Mouse (Mus musculus) liver, embryonic 13.5 days (tissue): ENCODE results near the gene Cyp2d22. TPM values are rescaled to one million over a fixed set of nuclear protein-coding genes. Genes with fewer than 3 reads are reported as not detected.
"Not testable (repeated sequence)": the region's sequence is repeated elsewhere in the genome, so short reads cannot be mapped to it uniquely, and the experiment has no call there.

Experiments used
- ATAC-seq: fragments of 200-750 bp; cut with Nextera tagmentation; 2 replicates; pipeline ENCODE4 v1.8.0; 2017; ENCODE audit warnings: low read depth, mild to moderate bottlenecking, moderate number of reproducible peaks, moderate library complexity
- DNase-seq: peaks from one replicate; pipeline ENCODE4 v3.0.0; 2022
- H3K27ac ChIP-seq: fragments of 300-500 bp; sonication (generic); 2 replicates; pipeline ENCODE4 v1.5.1; 2015; ENCODE audit warnings: moderate library complexity, mild to moderate bottlenecking, inconsistent platforms
- H3K27me3 ChIP-seq: fragments of 300-500 bp; sonication (generic); 2 replicates; pipeline ENCODE4 v1.6.1; 2015; ENCODE audit warnings: mild to moderate bottlenecking, inconsistent platforms
- H3K36me3 ChIP-seq: fragments of 300-500 bp; sonication (generic); 2 replicates; pipeline ENCODE4 v1.6.1; 2015; ENCODE audit warnings: mild to moderate bottlenecking, inconsistent platforms
- H3K4me1 ChIP-seq: fragments of 300-500 bp; sonication (generic); replicated peaks from 2 replicates; pipeline ENCODE4 v1.6.1; 2015; ENCODE audit warnings: inconsistent platforms
- H3K4me2 ChIP-seq: fragments of 300-500 bp; sonication (generic); 2 replicates; pipeline ENCODE4 v1.6.1; 2015; ENCODE audit warnings: inconsistent platforms, mild to moderate bottlenecking, moderate library complexity
- H3K4me3 ChIP-seq: fragments of 300-500 bp; sonication (generic); replicated peaks from 2 replicates; pipeline ENCODE4 v1.5.1; 2015; ENCODE audit warnings: mild to moderate bottlenecking, inconsistent platforms
- H3K9ac ChIP-seq: fragments of 300-500 bp; sonication (generic); 2 replicates; pipeline ENCODE4 v1.6.1; 2015; ENCODE audit warnings: mild to moderate bottlenecking, inconsistent platforms
- H3K9me3 ChIP-seq: fragments of 300-500 bp; sonication (generic); replicated peaks from 2 replicates; pipeline ENCODE4 v1.6.1; 2016; ENCODE audit warnings: inconsistent platforms
- WGBS: fragments of 180-500 bp; shearing (Covaris S2); methylation state at CpG from one replicate; pipeline ENCODE4 v1.1.7; 2015; ENCODE audit not compliant: insufficient replicate concordance; 5-methylcytosine and 5-hydroxymethylcytosine counted together
- polyA plus RNA-seq: library from polyadenylated mRNA; unstranded; fragments of >200 nt; fragmentation: Nextera tagmentation; extraction: Ambion mirVana; gene quantifications from 2 replicates; pipeline ENCODE4 v1.2.1, GENCODE M21; 2015

The Cyp2d22 gene
- polyA plus RNA-seq, 1 experiment from 2014 or later = 9.3 TPM

- peaks cover 17% of the 10 kb centered on the region for H3K4me1 ChIP-seq
- H3K9me3 ChIP-seq = no peaks in the 10 kb centered on the region
- ATAC-seq = no peak
- no peaks in the 10 kb centered on the region for H3K36me3 ChIP-seq
- no peak overlapping the region for H3K27ac ChIP-seq
- no peak overlapping the region for H3K4me3 ChIP-seq
- 73% methylated on average over 9 of the region's 9 CpGs for WGBS
- no peak overlapping the region for H3K9ac ChIP-seq
- 0 out of 2 replicates have a peak, but pooled peaks cover 7% of the 10 kb centered on the region for H3K27me3 ChIP-seq
- DNase-seq = no peak
- no peak overlapping the region for H3K4me2 ChIP-seq
These were observed 4.2 kb downstream of the Cyp2d22 start for GRCm38 (mm10) chr15:82375855-82376254.

GRCm38 (mm10) chr15:82374437-82374836 is 5.6 kb downstream of the Cyp2d22 start:
- no peaks in the 10 kb centered on the region for H3K9me3 ChIP-seq
- no peak for DNase-seq

GRCm38 (mm10) chr15:82372991-82373390 is 7.1 kb downstream of the Cyp2d22 start:
- Histone ChIP-seq H3K36me3 (no peaks in the 10 kb centered on the region), H3K4me1 (peaks cover 7% of the 10 kb centered on the region), H3K4me3 (no peak overlapping the region), H3K9me3 (no peaks in the 10 kb centered on the region), H3K27ac (no peak overlapping the region), H3K4me2 (no peak overlapping the region), H3K27me3 (no peaks in the 10 kb centered on the region), H3K9ac (no peak overlapping the region)
- ATAC-seq (no peak), DNase-seq (no peak)
- WGBS = 70% methylated on average over 5 of the region's 5 CpGs

More at GRCm38 (mm10) chr15:82374437-82374836, 5.6 kb downstream of the Cyp2d22 start:
- no peaks in the 10 kb centered on the region for H3K36me3 ChIP-seq
- H3K4me2 ChIP-seq = no peak overlapping the region
- no peak for ATAC-seq
- no peak overlapping the region for H3K9ac ChIP-seq
- 79% methylated on average over 5 of the region's 5 CpGs for WGBS
- H3K27me3 ChIP-seq = 0 out of 2 replicates have a peak, but pooled peaks cover 1% of the 10 kb centered on the region
- H3K4me1 ChIP-seq = peaks cover 9% of the 10 kb centered on the region
- H3K4me3 ChIP-seq = no peak overlapping the region
- H3K27ac ChIP-seq = no peak overlapping the region

- no peak for DNase-seq
- H3K9ac ChIP-seq = no peak overlapping the region
- H3K27ac ChIP-seq = no peak overlapping the region
- no peak overlapping the region for H3K4me2 ChIP-seq
- no peaks in the 10 kb centered on the region for H3K9me3 ChIP-seq
- no peaks in the 10 kb centered on the region for H3K27me3 ChIP-seq
- 0 out of 2 replicates have a peak, but pooled peaks cover 3% of the 10 kb centered on the region for H3K4me1 ChIP-seq
- H3K36me3 ChIP-seq = no peaks in the 10 kb centered on the region
- no peak overlapping the region for H3K4me3 ChIP-seq
- no peak for ATAC-seq
- WGBS = 66% methylated on average over 6 of the region's 6 CpGs
These were observed 7.6 kb downstream of the Cyp2d22 start for GRCm38 (mm10) chr15:82372446-82372845.

- 59% methylated on average over 1 of the region's 1 CpGs for WGBS
- Histone ChIP-seq H3K27me3 (no peaks in the 10 kb centered on the region), H3K27ac (no peak overlapping the region), H3K36me3 (no peaks in the 10 kb centered on the region), H3K4me3 (no peak overlapping the region), H3K4me2 (no peak overlapping the region), H3K4me1 (no peaks in the 10 kb centered on the region), H3K9ac (no peak overlapping the region), H3K9me3 (no peaks in the 10 kb centered on the region)
- ATAC-seq (no peak), DNase-seq (no peak)
These were observed 11.2 kb downstream of the Cyp2d22 start for GRCm38 (mm10) chr15:82368851-82369250.

- ATAC-seq (no peak), DNase-seq (no peak)
- Histone ChIP-seq H3K27me3 (no peaks in the 10 kb centered on the region), H3K4me3 (no peak overlapping the region), H3K4me2 (no peak overlapping the region), H3K9ac (no peak overlapping the region), H3K4me1 (no peaks in the 10 kb centered on the region), H3K36me3 (no peaks in the 10 kb centered on the region), H3K27ac (no peak overlapping the region), H3K9me3 (no peaks in the 10 kb centered on the region)
- 69% methylated on average over 4 of the region's 4 CpGs for WGBS
These were observed 11.9 kb downstream of the Cyp2d22 start for GRCm38 (mm10) chr15:82368146-82368545.

- WGBS = 3% methylated on average over 7 of the region's 9 CpGs
- Histone ChIP-seq H3K4me2 (peak overlapping the region; percentile 54), H3K4me3 (peak overlapping the region; percentile 27; the same call in 1 of the 2 replicates)
These were observed 15.5 kb downstream of the Cyp2d22 start for GRCm38 (mm10) chr15:82364561-82364960.

GRCm38 (mm10) chr15:82363801-82364200 is 16.3 kb downstream of the Cyp2d22 start:
- 14% methylated on average over 11 of the region's 12 CpGs for WGBS
- not testable (repeated sequence) for DNase-seq, H3K4me3 ChIP-seq, H3K9ac ChIP-seq, H3K27me3 ChIP-seq, H3K4me2 ChIP-seq, H3K27ac ChIP-seq, H3K36me3 ChIP-seq, ATAC-seq, H3K9me3 ChIP-seq
- peaks cover 14% of the 10 kb centered on the region for H3K4me1 ChIP-seq

More at GRCm38 (mm10) chr15:82364561-82364960, 15.5 kb downstream of the Cyp2d22 start:
- H3K9ac ChIP-seq, ATAC-seq, DNase-seq, H3K27me3 ChIP-seq, H3K4me1 ChIP-seq, H3K27ac ChIP-seq, H3K9me3 ChIP-seq, H3K36me3 ChIP-seq: not testable (repeated sequence)

- 76% methylated on average over 4 of the region's 4 CpGs for WGBS
- no peaks in the 10 kb centered on the region for H3K9me3 ChIP-seq
- ATAC-seq (no peak), DNase-seq (no peak)
- peaks cover 20% of the 10 kb centered on the region for H3K4me1 ChIP-seq
- H3K27ac ChIP-seq = no peak overlapping the region
- H3K27me3 ChIP-seq = no peaks in the 10 kb centered on the region
- no peaks in the 10 kb centered on the region for H3K36me3 ChIP-seq
- no peak overlapping the region for H3K9ac ChIP-seq
- H3K4me3 ChIP-seq = no peak overlapping the region
- H3K4me2 ChIP-seq = no peak overlapping the region
These were observed 17.8 kb downstream of the Cyp2d22 start for GRCm38 (mm10) chr15:82362234-82362633.

- H3K9ac ChIP-seq = no peak overlapping the region
These were observed 18.5 kb downstream of the Cyp2d22 start for GRCm38 (mm10) chr15:82361459-82362018.

GRCm38 (mm10) chr15:82358431-82359260 is 21.4 kb downstream of the Cyp2d22 start:
- ATAC-seq = no peak
- H3K4me2 ChIP-seq = no peak overlapping the region
- no peaks in the 10 kb centered on the region for H3K36me3 ChIP-seq
- no peak for DNase-seq
- H3K9ac ChIP-seq = no peak overlapping the region
- H3K4me1 ChIP-seq = peaks cover 31% of the 10 kb centered on the region
- no peaks in the 10 kb centered on the region for H3K27me3 ChIP-seq
- H3K9me3 ChIP-seq = no peaks in the 10 kb centered on the region
- peak overlapping the region; percentile 47; the same call in 1 of the 2 replicates for H3K27ac ChIP-seq
- WGBS = 62% methylated on average over 22 of the region's 22 CpGs
- no peak overlapping the region for H3K4me3 ChIP-seq

More at GRCm38 (mm10) chr15:82361459-82362018, 18.5 kb downstream of the Cyp2d22 start:
- no peak overlapping the region for H3K27ac ChIP-seq
- no peak overlapping the region for H3K4me2 ChIP-seq
- peaks cover 20% of the 10 kb centered on the region for H3K4me1 ChIP-seq
- DNase-seq (no peak), ATAC-seq (peak; percentile 53)
- H3K9me3 ChIP-seq = no peaks in the 10 kb centered on the region
- no peaks in the 10 kb centered on the region for H3K36me3 ChIP-seq
- H3K27me3 ChIP-seq = no peaks in the 10 kb centered on the region
- H3K4me3 ChIP-seq = no peak overlapping the region
- WGBS = 72% methylated on average over 11 of the region's 11 CpGs
